Mouse (Mus musculus) cerebellum, adult 18-20 months (tissue): ENCODE results near the gene Akr1c6.
"Not testable (repeated sequence)": the region's sequence is repeated elsewhere in the genome, so short reads cannot be mapped to it uniquely, and the experiment has no call there.

Experiments used
- DNase-seq, 2 experiments: peaks; one replicate each; pipeline ENCODE4 v3.0.0; 2021

Akr1c6 gene

DNA sequence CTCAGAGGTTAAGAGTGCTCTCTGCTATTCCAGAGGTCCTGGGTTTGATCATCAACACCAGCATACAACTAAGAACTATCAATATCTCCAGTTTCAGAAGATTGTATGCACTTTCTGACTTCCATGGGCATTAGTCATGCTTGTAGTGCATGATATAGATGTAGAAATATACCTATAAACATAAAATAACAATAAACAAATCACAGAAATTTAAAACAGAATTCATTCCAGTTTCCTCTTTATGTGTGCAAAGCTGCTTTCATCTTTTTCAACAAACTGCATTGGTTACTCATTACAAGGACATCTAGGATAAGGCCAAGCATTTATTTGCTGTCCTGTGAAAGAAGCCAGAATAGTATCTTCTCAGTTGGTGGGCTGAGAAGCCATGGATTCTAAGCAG lies at the start of gene Akr1c6:
Akr1c6 (plus strand) TSS at position 301 of the 400 bp plus-strand sequence.
- DNase-seq: no peak

GRCm38 (mm10) chr13:4384918-4385317 lies 49.2 kb upstream of the Akr1c6 start:
- DNase-seq: no peak

DNA sequence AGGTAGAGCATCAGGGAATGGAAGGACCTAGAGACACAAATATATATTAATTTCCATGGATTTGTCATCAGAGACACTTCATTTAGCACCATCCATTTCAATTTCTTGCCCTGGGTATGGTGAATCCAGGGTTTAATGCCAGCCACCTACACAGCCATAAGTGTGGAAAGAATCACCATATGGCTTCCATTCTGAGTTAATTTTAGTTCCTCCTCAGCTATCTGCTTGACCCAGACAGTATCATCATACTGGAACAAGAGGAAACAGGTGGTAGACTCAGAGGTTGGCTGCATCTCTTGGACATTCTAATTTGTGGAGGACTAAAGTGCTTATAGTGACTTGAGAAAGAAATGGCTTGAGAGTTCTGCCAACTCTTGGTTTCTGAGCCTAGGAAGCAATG lies 48.6 kb upstream of the Akr1c6 start:
- no peak for DNase-seq

DNA sequence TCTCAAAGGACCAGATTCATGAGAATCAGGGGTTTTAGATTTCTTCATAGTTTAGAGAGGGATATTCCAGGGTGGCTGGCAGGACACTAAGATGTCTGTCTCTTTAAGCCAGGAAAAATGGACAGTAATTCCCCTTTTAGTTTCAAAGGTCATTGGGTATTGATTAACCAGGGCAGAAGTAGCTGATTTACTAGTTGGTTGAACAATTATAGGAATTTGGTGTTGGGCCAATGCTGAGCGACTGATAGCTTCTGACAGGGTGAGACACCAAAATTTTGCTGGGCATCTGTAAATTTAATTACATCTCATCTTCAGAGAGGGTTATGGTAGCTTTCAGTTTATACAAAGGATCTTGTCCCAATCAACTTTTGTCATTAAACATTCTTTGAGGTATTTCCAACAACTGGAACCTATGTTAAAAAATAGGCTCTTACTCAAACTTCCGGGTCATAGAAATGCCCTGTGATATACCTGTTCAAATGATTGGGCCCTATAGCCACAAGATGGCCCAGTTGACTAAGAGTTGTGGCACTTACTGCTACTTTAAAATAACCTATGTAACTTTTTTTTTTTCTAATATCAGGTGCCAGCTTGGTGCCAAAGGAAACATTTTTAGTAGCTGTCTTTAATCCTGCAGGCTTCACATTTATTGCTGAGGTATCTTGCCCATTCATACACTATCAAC lies 45.2 kb upstream of the Akr1c6 start:
- DNase-seq: no peak

- not testable (repeated sequence) for DNase-seq
These were observed 33.7 kb upstream of the Akr1c6 start for GRCm38 (mm10) chr13:4400360-4400759.

DNA sequence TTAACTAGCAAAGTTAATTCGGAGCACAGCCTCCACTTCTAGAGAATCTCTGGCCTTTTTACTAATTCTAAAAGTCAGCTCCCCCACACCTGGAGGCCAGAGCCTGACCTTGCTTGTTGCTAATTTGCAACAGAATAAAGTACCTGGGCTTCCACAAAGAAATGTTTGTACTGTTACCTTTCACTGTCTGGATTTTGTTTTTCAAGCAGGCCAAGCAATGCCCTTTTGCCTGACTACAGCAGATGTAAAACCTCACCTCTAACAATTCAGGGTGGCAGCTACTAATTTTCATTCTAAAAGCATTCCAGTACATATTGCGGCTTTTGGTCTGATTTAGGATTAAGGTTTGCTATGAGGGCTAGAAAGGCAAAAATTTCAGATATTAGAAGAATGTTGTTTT lies 33.3 kb upstream of the Akr1c6 start:
- DNase-seq: no peak

DNA sequence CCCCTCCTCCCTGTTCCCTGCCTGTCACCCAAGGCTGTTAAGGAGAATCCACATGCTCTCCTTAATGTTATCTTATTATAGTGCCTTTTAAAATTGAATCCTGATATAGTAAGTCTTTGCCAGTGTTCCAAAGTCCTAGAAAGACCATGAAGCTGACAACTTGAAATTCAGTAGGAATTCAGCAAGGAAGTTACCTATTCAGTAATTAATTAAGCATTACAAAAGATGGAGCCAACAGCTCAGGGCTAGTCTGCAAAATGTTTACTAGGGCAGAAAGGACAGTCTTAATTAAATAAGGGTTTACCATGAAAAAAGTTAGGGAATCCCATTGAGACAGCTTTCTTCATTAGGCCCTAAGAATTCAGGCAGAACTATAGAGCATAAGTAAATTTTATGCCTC lies 31.9 kb upstream of the Akr1c6 start:
- no peak for DNase-seq

GRCm38 (mm10) chr13:4404726-4405125 lies 29.4 kb upstream of the Akr1c6 start:
- no peak for DNase-seq

DNA sequence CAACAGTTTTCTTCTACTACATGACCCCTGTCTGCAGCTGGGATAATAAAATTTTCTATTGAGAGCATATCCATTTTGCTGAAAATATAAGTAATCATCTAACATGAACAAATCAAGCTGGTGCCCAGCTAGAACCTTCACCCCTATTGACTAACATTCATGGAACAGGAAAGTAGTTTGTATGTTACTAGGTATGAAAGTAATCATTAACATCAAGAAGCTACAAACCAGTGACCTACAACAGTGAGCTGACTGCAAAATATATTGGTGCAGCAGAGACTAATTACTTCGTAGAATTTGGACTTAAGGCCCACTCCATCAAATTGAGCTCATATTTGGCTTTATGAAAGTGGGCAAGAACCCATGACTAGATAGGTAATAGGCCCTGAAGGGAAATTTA lies 27.3 kb upstream of the Akr1c6 start:
- no peak for DNase-seq

- no peak for DNase-seq
These were observed 5.5 kb upstream of the Akr1c6 start for GRCm38 (mm10) chr13:4428558-4428957.

DNA sequence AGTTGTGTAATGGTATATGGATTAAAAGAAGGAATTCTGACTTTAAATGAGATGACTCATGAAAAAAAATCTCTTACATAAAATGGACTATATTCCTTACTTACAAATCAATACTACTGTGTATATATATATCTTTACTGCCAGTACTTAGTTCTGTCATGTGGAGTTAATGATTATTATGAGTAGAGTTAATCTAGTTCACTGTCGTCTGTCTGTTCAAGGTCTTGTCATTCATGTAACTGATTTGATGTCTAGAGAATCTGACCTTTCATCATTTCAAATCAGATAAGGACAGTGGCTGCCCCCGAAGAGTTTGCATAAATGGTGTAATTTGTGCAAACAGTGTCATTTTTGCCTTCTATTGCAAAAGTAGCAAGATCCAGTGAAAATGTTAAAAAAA lies 5.1 kb upstream of the Akr1c6 start:
- DNase-seq: no peak

DNA sequence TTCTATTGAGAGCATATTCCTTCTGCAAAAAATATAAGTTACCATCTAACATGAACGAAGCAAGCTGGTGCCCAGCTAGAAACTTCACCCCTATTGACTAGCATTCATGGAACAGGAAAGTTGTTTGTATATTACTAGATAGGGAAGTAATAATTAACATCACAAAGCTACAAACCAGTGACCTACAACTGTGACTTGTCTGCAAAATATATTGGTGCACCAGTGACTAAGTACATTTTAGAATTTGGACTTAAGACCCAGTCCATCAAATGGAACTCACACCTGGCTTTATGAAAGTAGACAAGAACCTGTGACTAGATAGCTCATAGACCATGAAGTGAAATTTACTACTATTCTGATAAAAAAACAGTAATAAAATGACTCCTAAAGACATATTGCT lies 3.0 kb upstream of the Akr1c6 start:
- DNase-seq: no peak

GRCm38 (mm10) chr13:4465641-4466040 lies 31.5 kb downstream of the Akr1c6 start:
- DNase-seq: no peak

DNA sequence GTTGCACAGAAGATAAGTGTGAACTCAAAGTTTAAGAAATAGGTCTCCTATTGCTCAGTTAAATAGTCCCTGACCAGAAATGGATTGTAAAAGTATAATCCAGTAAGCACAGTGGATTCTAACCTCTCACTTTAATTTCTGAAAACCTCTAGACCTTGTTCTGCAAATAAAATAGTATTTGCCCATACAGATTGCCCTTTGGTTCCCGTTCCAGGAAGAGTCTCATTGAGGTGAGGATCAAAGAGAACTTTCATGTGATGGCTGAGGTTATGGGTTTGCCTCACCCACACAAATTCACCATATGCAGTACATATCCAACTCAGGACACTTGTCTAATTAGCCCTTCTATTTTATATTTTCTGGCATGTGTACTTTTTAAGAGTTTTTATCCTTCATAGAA lies 33.8 kb downstream of the Akr1c6 start:
- no peak for DNase-seq
